Mouse (Mus musculus) layer of hippocampus, adult 11-12 months (tissue): ENCODE results near the gene Gmds.
A peak's percentile ranks its signal among the peaks of the same experiment; 100 is the strongest.

ENCODE experiments used
- DNase-seq: peaks from one replicate; pipeline ENCODE4 v3.0.0; 2022; ENCODE audit warnings: low spot score

Gene Gmds

DNA sequence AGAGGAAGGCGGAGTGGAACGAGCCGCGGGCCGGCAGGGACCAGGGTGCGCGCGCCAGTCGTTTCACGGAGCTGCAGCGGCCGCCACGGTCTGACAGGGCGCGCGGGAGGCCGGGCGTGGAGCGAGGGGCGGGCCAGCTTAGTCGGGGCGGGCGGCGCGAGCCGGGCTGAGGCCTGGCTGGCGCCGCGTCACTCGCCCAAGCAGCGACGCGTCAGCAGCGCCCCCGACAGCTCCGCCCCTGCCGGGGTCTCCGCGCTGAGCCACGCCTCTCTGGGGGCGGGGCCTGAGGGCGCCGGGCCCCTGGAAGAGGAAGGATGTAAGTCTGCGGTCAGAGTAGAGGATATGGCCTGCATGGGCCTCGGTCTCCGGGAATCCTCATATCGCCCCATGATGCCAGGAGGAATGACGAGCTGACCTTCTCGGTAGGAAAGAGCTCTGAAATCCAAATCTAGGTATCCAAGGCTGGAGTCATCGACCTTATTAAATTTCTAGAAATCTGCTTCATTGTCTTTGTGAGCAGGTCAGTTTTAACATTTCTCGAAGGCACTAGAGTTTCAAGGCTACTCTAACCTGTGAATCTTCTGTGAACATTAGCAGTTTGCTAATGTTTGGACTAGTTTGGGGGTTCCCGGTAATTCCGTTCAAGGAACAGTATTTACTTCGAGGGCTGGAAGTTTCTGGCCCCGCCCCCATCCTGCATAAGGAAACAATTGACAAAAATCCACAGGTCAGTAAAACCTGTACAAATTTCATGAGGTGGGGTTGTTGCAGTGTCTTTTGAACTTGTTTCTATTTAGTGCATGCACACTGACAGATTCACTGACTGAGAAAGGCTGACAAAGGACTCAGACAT is at the start of gene Gmds:
TSS of gene Gmds (minus strand) at position 228 of the 853 bp plus-strand sequence.
- peak; percentile 93 for DNase-seq

DNA sequence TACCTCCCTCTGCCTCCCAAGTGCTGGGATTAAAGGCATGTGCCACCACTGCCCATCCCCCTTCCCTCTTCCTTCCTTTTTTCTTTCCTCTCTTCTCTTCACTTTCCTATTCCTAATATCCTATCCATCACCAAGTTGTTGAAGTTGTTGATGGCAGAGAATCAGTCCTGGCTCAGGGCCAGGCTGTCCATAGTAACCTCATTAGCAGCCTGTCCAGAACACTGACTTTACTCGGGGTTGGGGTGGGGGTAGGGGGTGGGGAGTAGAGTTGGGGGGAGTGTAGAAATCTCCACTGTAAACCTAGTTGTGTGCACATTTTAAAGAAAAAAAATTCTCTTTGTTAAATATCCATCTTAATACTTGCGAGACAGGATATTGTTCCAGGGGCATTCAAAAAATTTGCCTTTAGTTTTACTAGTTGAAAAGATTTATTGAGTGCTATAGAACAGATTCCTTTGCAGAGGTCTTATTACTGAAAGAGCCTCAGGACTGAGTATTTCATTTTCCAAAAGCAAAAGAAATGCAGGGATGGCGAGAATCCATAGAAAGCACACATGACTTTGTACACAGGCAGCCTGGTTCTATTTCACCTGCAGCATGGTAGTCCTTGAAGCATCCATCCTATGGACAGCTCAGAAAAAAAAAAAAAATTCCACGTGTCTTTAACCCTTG is 47.0 kb upstream of the Gmds start:
- DNase-seq, result no peak

DNA sequence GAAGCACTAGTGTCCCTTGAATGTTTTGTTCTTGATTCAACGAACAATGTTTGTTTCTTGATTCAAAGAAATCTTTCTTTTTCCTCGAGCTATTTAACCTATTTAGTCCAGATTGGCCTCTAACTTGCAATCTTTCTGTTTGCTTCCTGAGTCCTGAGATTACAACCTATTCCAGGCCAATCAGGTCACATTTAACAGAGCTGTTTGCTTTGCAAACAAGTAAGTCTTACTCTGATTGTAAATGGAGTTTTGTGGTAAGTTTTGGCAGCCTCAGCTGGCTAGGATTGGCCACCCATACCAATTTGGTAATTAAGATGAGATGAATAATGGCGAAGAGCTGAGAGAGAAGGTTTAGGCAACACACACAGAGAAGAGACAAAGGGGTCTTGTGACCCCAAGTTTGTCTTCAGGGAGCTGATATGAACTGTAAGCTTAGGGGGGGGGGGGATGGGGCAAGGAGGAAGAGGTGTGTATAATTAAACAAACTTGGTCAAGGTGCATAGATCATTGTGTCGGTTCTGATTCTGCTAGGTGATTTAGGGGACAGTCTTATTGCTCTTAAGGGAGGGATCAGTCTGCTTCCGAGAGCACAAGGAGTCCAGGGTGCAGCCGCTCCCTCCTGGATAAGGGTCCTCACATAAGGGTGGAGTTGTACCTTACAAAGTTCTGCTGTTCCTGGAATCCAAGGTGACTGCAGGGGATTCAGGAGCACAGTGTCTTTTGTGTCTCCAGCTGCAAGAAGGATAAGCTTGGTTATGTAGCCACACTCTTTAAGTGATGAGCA is 43.9 kb upstream of the Gmds start:
- DNase-seq, result no peak

DNA sequence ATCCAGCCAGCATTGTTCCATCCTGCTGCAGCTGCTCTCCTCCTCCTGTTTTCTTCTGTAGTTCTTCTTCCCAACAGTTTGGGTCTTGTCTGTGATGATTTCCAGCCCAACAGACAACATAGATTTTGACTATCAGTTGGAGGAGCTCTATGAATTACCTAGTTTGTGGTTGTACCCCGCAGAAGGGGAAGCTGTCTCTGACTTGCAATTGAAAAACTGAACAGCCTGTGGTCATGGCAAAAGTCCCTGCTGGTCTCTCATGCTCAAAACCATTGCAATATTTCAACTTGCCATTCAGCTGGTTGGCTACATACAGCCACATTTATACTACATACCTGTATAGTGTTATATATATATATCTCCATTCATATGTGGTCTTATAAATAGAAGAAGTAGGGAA is 40.1 kb upstream of the Gmds start:
- DNase-seq, result no peak

DNA sequence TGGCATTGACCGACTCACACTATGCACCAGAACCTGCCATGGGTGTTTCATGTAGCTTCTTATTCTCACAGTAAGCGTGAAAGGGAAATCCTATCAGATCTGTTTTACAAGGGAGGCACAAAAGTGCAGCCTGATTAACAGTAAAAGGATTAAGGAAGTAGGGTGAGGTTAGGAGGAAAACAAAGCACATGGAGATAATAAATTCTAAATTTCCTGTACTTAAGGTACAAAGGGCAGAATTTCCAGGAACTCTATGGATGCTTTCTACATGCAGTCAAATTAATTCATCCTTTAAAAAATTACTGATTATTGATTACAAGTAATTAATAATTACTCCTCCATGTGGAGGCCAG is 34.0 kb upstream of the Gmds start:
- no peak for DNase-seq

DNA sequence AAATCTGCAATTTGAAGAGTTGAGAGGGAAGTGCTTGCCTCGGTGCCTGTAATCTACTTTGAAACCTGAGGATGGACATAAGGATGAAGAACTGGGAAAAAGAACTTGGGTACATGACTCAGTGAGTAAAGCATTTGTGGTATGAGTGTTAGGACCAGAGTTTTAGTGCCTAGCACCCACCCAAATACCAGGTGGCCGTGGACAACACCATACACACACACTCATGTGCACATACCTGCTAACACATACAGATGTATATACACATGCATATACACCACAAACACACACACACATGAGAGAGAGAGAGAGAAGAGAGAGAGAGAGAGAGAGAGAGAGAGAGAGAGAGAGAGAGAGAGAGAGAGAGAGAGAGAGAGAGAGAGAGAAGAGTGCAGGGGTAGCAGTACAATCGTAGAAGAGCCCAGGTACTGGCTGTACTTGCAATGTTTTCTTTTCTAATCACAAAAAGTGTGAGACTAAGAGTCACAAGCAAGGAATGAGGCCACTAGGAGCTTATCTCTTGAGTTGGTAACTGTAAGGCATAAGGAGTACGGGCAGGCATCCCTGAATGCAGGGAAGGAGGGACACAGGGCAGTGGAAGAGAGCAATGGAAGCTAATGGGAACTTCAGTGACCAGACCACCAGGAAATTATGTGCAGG is 33.5 kb upstream of the Gmds start:
- no peak for DNase-seq

DNA sequence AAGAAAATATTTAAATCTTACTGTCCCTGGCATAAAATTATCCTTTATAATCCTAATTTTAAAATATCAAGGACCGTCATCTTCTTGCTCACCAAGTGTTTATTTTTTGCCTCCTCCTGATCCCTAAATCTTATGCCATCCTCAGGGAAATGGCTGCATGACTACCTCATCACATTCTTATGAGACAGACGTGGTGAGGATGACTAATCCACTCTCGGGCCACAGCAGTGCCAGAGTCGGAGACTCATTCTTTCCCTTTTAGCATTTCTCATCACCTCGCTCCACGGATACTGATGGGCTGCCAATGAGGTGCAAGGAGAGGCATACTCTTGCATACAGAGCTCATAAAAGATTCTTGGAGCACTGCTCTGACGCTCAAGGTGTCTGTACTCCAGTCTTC is 32.2 kb upstream of the Gmds start:
- no peak for DNase-seq

DNA sequence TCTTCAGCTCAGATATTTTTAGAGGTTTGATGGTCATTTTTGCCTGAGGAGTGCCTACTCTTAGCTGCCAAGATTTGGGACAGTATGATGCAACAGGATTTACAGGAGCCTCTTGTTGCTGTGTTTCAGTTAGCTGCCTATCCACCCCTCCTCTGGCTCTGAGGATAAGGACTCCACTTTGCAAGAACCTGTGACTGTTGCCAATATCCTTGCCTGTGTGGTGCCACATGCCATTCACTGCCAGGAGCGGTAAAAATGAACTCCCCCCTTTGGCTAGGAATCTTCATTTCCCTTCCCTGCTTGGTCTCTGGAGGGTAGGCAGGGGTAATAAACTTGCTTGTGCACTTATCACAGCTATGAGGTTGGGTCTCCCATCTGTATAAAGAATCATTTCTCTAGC is 31.6 kb upstream of the Gmds start:
- no peak for DNase-seq

DNA sequence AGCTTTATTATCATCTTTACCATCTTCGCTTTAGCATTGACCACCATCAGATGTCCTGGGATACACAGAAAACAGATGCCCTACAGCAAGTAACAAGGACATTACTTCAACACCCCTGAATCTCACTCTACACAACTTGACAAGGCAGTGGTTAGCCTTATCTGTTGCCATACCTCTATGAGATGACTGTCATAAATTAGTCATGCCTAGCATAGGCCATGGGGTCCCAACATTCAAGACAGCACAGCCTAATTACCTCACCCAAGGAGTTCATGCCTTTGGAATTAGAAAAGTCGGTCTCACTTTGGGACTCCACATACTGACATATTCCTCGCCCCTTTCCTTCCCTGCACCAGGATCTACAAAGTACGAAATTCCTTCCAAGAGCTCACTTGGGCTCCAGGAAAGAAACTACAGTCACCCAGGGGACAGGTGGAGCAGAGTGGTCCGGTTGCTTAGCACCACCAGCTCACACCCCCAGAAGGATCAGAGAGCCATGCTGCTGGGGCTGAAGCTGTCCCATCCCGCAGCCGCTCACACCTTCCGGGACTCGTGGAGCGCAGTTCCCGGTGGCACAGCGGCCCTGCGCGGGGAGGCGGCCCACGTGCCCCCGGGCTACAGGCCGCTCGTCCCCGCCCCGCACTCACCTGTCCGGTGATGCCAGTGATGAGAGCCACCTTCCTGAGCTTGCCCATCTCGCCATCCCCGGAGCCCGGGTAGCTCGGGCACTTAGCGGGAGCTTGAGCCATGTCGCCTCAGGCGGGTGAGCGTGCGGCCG is 616 bp downstream of the Gmds start:
- no peak for DNase-seq

DNA sequence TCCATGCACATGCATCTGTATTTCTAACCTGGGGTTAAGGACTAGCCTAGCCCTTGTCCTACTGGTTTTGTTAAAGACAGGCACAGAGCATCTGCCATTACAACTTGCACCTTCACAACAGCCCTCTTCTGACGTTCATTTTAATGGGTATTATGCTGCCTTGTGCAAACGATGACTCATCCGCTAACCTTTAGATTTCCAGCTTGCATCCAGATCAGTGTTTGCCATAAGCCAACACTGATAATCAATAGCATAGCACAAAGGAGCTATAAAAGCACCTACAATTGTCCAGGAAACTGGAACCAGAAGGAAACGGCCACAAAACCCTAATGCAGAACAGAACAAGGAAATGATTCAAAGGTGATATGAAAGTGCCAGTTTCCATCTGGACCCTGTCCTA is 20.2 kb downstream of the Gmds start:
- no peak for DNase-seq

DNA sequence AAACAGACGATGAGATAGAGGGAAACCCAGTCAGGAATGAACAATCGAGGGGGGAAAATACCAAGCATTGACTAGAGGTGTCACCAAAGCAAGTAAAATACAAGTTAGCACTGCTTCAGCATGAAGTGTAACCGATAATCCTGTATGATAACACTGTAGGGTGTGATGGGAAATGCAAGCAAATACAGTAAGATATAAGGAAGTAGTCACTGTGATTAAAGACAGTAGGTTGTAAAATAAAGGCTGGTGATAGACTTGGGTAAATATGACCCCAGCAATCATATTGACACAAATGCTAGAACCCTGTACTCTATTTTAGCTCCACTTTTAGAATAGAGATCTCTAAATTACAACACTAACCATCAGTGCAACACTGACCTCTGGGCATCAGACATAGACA is 21.2 kb downstream of the Gmds start:
- no peak for DNase-seq

DNA sequence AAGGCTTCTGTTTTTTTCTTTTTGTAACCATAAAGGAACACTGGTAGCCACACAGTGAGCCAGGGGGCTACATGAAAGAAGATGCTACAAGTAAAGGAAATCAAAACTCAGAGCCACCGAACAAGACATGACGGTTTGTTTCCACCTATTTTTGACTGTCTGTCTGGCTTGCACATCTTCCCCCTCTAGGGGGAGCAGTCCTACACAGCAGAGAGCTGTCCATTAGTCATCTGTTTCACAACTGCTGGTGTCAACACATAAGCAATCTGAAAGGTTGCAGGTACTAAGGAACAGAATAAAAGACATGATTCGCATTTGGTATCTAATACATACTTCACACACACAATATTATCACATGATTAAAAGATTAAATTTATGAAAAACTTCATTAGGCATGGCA is 25.9 kb downstream of the Gmds start:
- DNase-seq, result peak; percentile 75

DNA sequence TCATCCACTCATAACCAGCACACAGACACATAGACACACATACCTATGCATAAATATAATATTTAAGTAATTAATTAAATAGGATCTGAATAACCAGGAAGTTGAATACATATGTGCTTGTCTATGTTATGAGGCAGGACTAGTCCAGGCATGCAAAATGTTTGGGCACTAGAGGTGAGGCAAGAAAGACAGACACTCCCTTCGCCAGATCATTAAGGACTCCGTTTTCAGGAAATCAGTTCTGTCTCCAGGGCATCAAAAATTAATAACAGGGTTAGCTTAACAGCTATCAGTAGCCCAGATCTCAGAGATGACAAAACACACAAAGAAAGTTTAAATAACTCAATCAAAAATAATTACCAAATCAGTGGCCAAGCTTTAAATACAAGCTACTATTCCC is 27.1 kb downstream of the Gmds start:
- DNase-seq, result no peak

DNA sequence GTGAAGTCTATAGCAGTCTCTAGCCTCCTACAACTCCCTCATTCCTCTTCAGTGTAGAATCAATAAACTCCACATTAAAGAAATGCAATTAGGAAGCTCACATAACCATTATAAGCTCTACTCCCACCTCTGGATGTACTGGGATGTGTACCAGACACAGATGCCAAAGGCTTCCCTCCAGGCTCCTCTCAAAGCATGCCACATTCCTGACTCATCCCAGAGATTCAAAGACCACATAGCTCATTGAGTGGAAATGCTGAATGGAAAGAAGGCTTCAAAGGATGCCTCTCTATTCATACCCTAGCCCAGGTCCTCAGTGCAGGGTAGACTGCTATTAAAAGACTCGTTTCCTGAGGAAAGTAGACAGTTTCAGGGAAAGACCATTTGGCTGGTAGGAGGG is 40.1 kb downstream of the Gmds start:
- no peak for DNase-seq

DNA sequence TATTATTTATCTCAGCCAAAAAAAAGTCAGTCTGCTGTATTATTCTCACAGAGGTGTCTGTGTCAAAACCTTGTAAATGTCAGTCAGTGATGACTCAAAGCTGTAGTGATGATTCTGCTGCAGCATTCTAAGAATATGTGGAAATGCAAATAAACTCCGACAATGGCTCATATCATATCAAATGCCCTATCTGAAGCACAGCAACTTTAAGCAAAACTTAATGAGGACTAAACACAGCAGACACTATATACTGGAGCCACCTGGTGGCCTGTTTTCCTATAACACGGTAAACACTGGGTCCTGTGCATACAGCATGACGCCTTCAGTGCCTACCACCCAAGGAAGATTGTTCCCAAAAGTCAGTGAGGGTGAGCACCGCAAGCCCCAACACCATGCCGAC is 41.1 kb downstream of the Gmds start:
- DNase-seq, result peak; percentile 47

DNA sequence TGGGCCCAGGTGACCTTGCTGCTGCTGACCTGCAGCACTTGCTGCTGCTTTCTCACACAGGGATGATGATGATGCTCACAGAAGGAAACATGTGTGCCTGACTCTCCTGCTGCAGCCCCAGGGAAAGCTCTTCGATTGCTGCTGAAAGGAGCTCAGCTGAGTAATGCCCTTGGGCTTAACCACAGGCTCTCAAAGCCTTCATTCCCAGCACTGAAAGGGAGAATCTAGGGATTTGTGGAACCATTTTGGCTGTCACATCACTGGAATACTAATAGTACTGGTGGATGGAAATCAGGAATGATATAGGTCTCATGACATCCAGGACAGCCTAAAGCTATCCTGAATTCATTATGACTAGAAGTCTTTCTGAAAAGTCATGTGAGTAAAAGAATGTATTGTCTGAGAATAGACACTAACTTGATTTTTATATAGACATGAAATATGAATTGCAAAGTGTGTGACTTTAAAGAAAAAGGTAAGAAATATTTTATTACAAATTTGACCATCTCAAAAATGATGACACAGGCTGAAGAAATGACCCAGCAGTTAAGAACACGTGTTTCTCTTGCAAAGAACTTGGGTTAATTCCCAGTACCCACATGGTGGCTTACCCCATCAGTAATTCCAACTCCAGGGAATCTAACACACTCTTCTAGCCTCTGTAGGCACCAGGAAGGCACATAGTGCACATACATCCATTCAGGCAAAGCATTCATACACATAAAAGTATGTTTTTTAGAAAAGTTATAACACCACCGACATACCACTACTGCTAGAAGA is 43.9 kb downstream of the Gmds start:
- DNase-seq, result no peak

DNA sequence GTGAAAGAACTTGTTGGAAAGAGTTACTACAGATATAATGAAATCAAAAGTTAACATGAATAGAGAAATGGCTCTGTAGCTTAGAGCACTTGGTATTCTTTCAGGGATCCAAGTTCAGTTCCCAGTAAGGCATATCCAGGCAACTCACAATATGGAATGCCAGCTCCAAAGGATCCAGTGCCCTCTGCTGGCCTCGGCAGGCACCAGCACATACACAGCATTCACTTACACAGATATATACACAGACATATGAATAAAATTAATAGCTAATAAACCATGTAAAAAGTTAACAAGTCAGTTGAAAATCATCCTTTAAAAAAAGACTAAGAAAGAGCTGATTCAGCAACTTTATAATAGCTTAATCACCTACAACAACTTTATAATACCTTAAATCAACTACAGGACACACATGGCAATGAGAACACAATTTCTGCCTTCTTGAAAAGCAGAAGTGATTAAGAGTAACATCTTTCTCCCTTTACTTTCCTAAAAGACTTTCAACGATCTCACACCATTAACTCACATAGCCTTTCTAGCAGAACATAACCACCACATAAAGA is 65.5 kb downstream of the Gmds start:
- no peak for DNase-seq

DNA sequence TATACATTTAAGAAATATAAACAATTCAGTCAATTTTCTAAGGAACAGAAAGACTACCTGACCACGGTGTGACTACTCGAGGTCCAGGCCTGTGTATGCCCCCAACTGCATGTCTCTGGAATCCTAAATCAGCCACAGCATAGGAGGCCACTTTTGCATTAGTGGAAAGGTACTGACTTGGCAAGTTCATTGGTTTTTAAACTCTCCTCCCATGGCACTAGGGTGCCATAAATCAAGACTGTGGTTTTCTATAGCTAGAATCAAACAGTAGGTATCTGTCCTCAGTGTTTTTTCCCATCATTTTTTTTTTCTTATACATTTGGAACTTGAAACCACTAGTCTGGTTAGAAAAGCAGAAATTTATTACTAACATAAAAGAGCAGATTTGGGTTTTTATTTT is 68.8 kb downstream of the Gmds start:
- DNase-seq, result no peak

DNA sequence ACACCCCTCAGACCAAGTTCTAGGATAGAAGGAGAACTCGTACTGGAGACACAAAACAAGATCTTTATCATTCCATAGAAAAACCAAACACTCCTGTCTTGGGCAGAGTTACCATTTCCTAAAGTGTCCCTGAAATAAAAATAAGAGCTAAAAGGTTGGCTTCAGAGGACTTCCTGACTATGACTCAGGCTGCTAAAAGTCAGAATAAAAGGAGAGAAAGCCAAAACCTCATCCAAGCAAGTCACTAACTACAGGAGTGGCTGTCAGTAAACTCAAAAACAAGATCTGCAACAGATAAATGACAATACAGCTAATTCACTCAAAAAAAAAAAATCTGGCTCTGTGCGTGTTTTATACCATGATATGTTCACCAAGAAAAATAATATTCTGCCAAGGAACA is 69.3 kb downstream of the Gmds start:
- no peak for DNase-seq

DNA sequence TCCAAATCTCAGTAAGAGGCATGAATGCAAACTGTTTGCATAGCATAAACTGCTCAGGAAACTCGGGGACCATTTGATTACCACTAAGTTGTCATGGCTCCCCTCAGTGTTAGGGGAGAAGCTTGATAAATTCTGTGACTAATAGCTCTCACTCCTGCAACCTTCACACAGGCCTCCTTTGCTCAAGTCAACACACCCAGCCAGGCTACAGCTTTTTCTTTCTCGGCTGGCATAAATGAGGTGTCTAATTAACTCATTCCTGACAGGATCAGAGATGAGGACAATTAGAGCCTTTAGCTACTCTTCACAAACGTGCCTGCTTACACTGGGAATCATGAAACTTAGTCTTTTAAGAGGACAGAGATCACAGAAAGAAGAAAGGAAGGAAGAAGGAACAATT is 70.3 kb downstream of the Gmds start:
- no peak for DNase-seq
